Mouse (Mus musculus) gastrocnemius, adult 18-20 months (tissue): Measurements from ENCODE around the gene Lrp8. TPM values are rescaled to one million over a fixed set of nuclear protein-coding genes. Genes with fewer than 3 reads are reported as not detected.
A peak's percentile ranks its signal among the peaks of the same experiment; 100 is the strongest.

Experiments used
- DNase-seq: peaks from one replicate; pipeline ENCODE4 v3.0.0; 2021; ENCODE audit warnings: low spot score
- total RNA-seq, 2 experiments: library from RNA; stranded (reverse); gene quantifications; 2 replicates each; pipeline ENCODE4 v1.2.3; 2021

Gene Lrp8
- total RNA-seq, 2 experiments from 2014 or later = 0.05 to 0.07 TPM

DNA sequence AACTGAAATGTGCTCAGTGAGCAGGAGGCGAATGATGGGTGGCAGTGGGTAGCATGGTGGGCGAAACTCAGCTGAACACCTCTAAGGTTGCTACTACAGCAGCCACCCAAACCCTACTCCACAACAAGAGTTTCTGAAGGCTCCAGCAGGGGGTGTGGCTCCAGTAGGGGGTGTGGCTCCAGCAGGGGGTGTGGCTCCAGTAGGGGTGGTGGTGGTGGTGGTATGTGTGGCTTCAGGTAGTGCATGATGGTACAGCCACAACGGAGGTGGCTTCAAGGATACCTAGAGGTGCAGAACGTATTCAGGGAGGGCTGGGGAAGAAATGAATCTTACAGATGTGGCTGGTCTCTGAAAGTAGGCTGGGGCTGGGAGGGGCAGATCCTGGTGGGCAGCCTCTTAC, 5.7 kb downstream of the Lrp8 start:
- DNase-seq = no peak

GRCm38 (mm10) chr4:107808655-107809054, 6.6 kb downstream of the Lrp8 start:
- no peak for DNase-seq

DNA sequence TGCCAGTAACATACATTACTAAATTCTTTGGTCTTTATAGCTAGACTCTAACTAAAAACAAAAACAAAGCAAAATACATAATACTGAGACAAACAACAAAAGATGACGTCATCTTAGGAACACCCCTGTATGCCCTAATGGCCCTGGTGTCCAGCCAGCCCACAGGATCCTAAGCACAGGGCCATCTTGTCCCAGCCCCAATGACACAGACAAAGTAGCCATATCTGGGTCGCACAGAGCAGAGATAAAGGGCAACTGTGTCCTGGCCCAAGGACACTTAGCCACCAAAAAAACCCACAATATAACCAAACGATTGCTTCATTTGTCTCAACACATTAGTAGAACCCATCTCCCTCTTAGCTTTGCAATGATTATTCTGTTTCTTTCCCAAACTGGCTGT, 8.9 kb downstream of the Lrp8 start:
- DNase-seq = no peak

DNA sequence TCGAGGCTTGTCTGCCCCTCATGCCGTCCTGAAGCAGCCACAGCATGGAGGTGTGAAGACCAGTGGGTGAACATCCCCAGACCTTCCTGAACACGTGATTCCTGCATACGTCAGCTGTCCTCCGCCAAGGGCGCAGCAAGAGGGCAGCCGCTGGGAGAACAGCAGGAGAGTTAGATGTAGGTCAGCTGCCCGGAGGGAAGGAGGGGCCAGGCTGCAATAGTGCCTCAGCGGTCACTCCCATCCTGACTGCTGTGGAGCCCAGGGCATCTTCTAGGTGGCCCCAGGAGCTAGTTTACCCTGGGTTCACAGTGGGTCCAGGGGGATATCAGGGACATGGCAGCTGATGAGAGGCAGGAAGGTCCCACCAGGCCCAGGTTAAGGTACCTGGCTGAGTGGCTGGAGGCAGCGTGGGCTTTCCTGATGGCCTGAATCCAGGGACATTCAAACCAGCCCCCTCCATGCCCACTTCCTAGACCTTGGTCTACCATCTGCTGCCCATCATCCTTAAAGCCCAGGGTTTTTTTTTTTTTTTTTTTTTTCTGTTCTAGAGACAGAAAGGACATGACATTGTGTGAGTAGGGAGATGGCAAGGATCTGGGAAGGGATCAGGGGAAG, 9.8 kb downstream of the Lrp8 start:
- DNase-seq = no peak

DNA sequence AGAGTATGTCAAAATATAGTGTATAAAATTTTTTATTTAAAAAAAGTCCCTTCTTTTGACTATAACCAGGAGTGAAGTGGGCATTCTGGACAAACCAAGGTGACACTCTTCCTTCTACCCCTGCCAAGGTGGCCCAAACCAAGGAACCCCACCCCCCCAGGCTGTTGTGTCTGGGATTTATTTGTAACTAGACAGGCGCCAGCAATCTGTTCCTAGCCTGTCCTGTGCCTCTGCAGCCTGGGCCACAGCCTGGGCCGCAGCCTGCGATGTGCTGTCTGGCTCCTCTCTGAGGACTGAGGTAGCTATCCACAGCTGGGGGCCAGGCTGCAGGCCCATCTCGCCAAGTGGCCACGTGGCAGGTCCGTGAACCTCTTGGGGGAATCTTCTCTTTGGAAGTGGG, 10.3 kb downstream of the Lrp8 start:
- no peak for DNase-seq

DNA sequence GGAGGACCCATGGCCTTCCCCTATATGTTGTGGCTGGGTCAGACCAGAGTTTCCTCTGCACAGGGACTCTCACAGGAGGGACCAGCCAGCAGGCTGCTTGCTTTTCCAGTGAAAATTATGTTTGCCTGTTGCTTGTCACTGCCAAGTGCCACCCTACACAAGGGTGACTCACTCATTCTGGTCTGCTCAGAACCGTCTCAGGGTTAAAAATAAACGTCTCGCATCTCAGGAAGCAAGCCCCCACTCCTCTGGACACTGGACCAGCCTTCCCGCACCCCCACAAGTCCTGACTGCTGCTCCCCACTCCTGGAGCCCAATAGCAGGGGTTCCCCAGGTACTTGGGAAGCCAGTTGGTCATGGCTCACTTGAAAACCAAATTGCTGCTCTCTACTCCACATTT, 14.4 kb downstream of the Lrp8 start:
- no peak for DNase-seq

GRCm38 (mm10) chr4:107817463-107817862, 15.4 kb downstream of the Lrp8 start:
- DNase-seq = no peak

DNA sequence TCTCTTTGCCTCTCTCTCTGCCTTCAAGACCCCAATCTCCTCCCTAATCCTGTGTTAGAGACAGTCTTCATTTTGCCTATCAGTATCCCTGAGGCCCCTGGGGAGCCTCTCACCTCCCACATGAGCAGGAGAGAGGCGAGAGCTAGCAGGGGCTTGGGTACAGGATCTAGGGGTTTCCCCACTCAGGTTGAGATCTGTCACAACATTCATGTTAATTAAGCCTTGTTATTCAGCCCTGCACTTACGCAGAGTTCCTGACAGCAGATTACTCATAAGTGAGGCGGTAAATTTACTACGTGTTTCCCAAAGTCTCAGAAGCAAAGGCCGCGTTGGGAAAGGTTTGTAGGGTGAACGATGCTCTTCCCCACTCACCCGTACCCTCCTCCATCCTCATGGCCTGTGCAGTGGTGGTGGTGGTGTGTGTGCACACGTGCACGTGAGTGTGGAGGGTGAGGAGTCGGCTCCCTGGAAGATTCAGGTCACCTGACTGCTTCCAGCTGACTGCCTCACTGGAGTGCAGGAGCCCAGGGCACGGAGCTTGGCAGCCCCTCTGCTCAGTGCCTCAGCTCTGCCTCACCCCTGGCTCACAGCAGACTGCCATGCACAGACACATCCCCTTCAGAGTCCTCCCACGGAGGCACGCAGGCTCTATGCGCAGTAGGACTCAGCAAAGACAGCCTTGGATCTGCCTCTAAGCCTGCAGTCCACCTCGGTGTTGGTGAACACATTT, 18.1 kb downstream of the Lrp8 start:
- DNase-seq = no peak

DNA sequence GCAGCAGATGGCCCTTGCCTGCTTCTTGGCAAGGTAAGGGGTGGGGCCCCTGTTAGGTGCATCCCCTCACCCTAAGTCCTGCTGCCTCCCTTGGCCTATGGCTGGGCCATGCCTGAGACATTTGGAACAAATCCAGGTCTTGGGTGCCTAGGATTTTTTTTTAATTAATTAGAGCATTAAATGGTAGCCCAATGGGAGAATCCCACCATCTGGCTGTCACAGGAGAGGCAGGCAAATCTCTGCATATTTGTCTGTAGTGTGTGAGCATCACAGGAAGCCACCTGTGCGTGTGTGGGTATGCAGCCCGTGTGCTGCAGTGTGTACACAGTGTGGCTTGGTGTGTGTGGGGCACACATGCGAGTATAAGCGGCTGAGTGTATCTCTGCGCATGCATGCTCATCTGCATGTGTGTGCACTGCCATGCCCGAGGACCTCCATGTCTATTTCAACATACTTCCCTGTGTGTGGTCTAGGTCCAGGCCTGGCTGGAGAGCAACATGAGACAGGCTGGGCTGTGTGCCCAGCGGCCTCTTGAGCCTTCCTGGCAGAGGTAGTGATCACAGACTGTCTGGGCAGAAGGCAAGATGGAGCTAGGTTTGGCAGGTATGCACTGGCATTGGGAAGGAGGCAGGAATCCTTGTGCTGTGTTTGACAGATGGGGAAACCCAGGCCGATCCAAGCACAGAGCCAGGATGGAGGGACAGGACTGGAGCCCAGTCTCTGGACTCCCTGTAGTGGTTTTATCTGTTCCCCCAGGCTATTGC, 19.0 kb downstream of the Lrp8 start:
- peak; percentile 33 for DNase-seq

DNA sequence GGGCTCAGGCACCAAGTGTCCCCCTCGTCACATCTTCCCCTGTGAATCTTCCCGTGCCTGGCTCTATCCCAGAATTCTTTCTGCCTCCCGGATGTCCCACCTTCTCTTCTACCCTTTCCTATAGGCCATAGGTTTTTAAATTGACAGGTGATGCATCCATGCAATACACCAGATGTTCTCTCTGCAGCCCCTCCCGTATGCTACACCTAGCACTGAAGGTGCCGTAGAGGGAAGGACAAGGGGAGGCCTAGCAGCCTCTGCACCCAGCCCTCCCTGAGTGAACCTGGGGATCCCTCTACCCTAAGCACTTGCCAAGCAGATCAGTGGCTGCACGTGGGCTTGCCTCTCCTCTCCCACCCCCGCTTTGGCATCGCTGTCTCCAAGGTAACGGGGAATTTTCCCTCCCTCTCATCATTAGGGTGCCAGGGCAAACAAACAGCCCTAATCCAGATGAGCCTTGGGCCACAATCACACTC, 20.9 kb downstream of the Lrp8 start:
- DNase-seq = no peak

DNA sequence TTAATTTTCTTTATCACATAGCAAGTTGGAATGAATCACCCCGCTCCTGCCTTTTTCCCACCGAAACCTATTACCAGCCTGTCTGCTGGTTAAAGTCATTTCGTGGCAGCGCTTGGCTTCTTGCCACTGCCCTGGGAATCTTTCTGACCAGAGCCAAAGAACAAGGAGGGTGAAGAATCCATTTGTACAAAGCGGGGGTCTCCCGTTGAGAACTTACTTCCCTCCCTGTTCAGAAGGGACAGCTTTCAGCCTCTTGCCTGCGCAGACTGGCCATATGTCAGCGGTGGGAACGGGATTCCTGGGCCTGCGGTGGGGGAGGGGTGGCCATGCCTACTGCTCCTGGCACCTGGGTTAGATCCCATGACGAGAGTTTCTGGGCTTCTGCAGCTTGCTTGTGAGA, 21.4 kb downstream of the Lrp8 start:
- no peak for DNase-seq

DNA sequence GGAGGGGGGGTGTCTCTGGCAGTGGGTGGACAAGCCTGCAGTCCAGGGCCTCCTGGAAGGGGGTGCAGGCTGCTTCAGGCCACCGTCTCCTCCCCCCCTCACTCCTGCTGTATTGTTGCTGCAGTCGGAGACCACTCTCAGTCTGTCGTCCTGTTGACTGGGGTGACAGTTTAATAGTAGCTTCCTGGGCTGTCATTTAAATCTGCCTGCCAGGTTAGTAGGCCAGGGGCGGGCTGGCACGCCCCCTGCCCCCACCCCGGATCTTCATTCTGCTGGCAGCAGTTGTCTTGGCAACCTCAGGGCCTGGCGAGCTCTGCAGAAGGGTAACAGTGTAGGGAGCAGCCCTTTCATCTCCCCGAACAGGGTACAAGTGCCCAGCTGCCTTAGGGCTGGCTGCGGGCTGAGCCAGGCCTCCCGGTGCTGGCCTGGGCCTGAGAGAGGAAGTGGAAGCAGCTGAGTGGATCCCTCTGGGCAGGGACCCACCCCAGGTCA, 26.7 kb downstream of the Lrp8 start:
- DNase-seq = peak; percentile 4

- DNase-seq = no peak
Observed at GRCm38 (mm10) chr4:107829675-107830074, 27.6 kb downstream of the Lrp8 start.

DNA sequence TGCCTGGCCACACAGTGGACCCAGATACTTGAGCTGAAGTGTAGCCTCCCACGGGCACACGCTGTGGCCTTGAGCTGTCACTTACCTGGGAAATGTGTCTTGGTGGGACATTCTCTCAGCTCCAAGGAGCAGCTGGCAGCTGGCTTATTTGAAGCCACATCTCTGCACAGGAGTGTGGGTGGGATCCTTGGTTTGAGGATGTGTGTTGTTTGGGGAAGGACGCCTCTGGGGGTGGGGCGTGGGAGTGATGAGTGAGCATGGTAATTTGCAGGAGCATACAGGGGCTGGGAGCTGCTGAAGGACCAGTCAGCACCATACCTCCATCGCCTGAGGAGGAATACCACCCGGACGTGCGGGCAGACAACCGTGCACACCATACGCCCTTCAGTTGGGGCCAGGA, 28.1 kb downstream of the Lrp8 start:
- DNase-seq = no peak

- DNase-seq = no peak
Observed at GRCm38 (mm10) chr4:107830821-107831221, 28.8 kb downstream of the Lrp8 start.

GRCm38 (mm10) chr4:107831678-107832077, 29.6 kb downstream of the Lrp8 start:
- no peak for DNase-seq

GRCm38 (mm10) chr4:107833525-107833924, 31.5 kb downstream of the Lrp8 start:
- no peak for DNase-seq

GRCm38 (mm10) chr4:107834643-107835314, 32.7 kb downstream of the Lrp8 start:
- DNase-seq = no peak

GRCm38 (mm10) chr4:107835508-107835909, 33.4 kb downstream of the Lrp8 start:
- no peak for DNase-seq

- no peak for DNase-seq
Observed at GRCm38 (mm10) chr4:107836758-107837157, 34.7 kb downstream of the Lrp8 start.

GRCm38 (mm10) chr4:107837910-107838309, 35.8 kb downstream of the Lrp8 start:
- DNase-seq = no peak

DNA sequence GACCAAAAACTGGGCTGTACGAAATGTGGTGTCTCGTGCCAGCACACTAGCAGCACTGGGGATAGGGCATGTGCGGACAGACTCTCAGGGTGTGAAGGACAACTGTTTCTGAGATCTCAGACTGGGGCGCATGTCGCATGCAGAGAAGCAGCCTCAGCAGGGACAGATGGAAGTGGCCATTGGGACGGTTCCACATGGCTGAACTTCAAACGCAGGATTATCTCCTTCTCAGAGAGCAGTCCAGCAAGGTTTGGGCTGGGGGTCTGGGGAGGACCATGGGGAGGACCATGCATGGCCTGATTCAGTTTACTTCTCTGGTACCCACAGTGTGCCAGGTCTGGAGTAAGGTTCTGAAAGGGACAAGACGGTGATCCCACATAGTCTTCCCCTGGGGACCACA, 41.6 kb downstream of the Lrp8 start:
- no peak for DNase-seq
